Mouse (Mus musculus) lung, adult 2 months (tissue): ENCODE data around the gene Slc16a12.

Source experiments
- CTCF ChIP-seq: fragments of 200-500 bp; IDR thresholded peaks from 2 replicates; pipeline ENCODE4 v1.5.1; 2011; ENCODE audit warnings: mild to moderate bottlenecking, low read length, control low read depth; ENCODE audit not compliant: insufficient read depth
- POLR2A ChIP-seq: fragments of 200-500 bp; IDR thresholded peaks from 2 replicates; pipeline ENCODE4 v1.6.1; 2011; ENCODE audit warnings: low read depth, mild to moderate bottlenecking, control low read depth, low read length, borderline replicate concordance; ENCODE audit errors: extremely low read depth

DNA sequence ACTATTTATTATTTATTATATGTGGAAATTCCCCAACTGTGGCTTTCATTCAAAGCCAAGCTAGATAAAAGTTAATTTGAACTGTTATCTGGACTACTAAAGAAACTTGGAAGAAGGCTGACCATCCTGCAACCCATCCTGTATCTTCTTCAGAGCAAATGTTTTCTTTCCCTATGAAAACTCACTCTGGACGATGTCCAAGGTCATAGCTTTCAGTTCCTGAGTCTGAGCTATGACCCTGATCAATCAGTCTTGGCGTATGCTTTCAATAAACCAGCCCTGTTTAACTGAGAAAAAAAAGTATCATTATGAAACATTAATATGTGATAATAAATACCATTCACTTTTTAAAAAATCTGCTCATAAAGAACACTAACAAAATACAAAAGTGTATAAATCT is 49.6 kb downstream of the Slc16a12 start:
- TF ChIP-seq POLR2A, result no peak
- TF ChIP-seq CTCF, result no peak
